Comparison of ENCODE assay signal across 25 mouse cellular contexts in genomic region chr11:100278759-100279158, GRCm38 (mm10). TPM values are rescaled to one million over a fixed set of nuclear protein-coding genes. Genes with fewer than 3 reads are reported as not detected.
DNase-seq lines count a peak whose midpoint lies in the region; TF ChIP-seq lines count a peak whose summit lies in the region.
"Had no signal": no experiment of that assay in that cellular context is flagged by ENCODE, and none has a peak within 500 bp of the region (broad histone marks: within the 10 kb centered on the region; RNA-seq: fewer than 3 reads in every experiment).

No protein-coding gene starts in this region.

- H3K9ac ChIP-seq in ES-Bruce4 (ENCODE audit: low read depth, poor library complexity, severe bottlenecking) = 0 out of 2 replicates have a peak overlapping the region, but pooled peaks have one; percentile 22
- H3K9ac ChIP-seq: embryonic facial prominence, embryonic 12.5 days; forebrain, embryonic 13.5 days; forebrain, embryonic 15.5 days; forebrain, postnatal 0 days had no signal

- TF ChIP-seq EP300 in ES-Bruce4 (IDR thresholded peaks at IDR 0.05; ENCODE audit: insufficient read depth, low read depth, low read length) = peak; percentile 32; the same call in 1 of the 2 replicates

- H3K27me3 ChIP-seq in E14TG2a.4 (ENCODE audit: insufficient read depth, low read length) (no peaks in the 10 kb centered on the region), ES-Bruce4 (ENCODE audit: control insufficient read depth, insufficient read depth, low read length, poor library complexity, severe bottlenecking) (no peaks in the 10 kb centered on the region)
- H3K27me3 ChIP-seq: embryonic facial prominence, embryonic 12.5 days; forebrain, embryonic 13.5 days; forebrain, embryonic 15.5 days; Patski had no signal

- H3K4me3 ChIP-seq in E14TG2a.4 (replicated peaks; ENCODE audit: low read length) = peak overlapping the region; percentile 53
- no peak overlapping the region for H3K4me3 ChIP-seq in ES-Bruce4 (ENCODE audit: low read depth, low read length)
- H3K4me3 ChIP-seq: embryonic facial prominence, embryonic 10.5 days; embryonic facial prominence, embryonic 12.5 days; forebrain, embryonic 13.5 days; forebrain, embryonic 15.5 days had no signal

- DNase-seq in R1 (ENCODE audit: low read depth, low spot score) = peak; percentile 70
- DNase-seq in adrenal gland, adult 18-20 months (ENCODE audit: low spot score in 2 of 2) = no peak
- DNase-seq in layer of hippocampus, postnatal 36 days = no peak
- no peak for DNase-seq in adrenal gland, postnatal 4 days (ENCODE audit: low spot score in 2 of 2)
- DNase-seq: adrenal gland, adult 2 months; adrenal gland, postnatal 10 days; adrenal gland, postnatal 25 days; cerebellum, adult 11-12 months; cerebellum, adult 2 months; cerebellum, adult 9-10 months; cerebellum, postnatal 10 days; cerebellum, postnatal 25 days; forebrain, postnatal 0 days had no signal

- H3K9me3 ChIP-seq in E14TG2a.4 (ENCODE audit: low read length) = no peaks in the 10 kb centered on the region
- H3K9me3 ChIP-seq in ES-Bruce4 (replicated peaks; ENCODE audit: control insufficient read depth, insufficient read depth, low read length, poor library complexity, severe bottlenecking) = no peaks in the 10 kb centered on the region
- H3K9me3 ChIP-seq: embryonic facial prominence, embryonic 10.5 days; embryonic facial prominence, embryonic 12.5 days; forebrain, embryonic 13.5 days; forebrain, embryonic 15.5 days had no signal

- H3K27ac ChIP-seq in ES-Bruce4 (ENCODE audit: insufficient read depth, low read length) = peak overlapping the region; percentile 79
- H3K27ac ChIP-seq: embryonic facial prominence, embryonic 10.5 days; embryonic facial prominence, embryonic 12.5 days; forebrain, embryonic 13.5 days; forebrain, embryonic 15.5 days had no signal

- TF ChIP-seq CTCF in E14TG2a.4 (conservative IDR thresholded peaks at IDR 0.05; ENCODE audit: low read length) = no peak
- no peak for TF ChIP-seq CTCF in ES-Bruce4 (IDR thresholded peaks at IDR 0.05; ENCODE audit: low read depth, low read length)

- peaks cover 96% of the 10 kb centered on the region for H3K4me1 ChIP-seq in E14TG2a.4 (replicated peaks; ENCODE audit: low read depth, low read length)
- H3K4me1 ChIP-seq in ES-Bruce4 (ENCODE audit: control insufficient read depth, insufficient read depth, low read length) = peaks cover 14% of the 10 kb centered on the region
- H3K4me1 ChIP-seq: embryonic facial prominence, embryonic 12.5 days had no signal

- no peaks in the 10 kb centered on the region for H3K36me3 ChIP-seq in E14TG2a.4 (ENCODE audit: insufficient read depth, low read length)
- no peaks in the 10 kb centered on the region for H3K36me3 ChIP-seq in ES-Bruce4 (ENCODE audit: control insufficient read depth, insufficient read depth, low read length, poor library complexity, severe bottlenecking)
- H3K36me3 ChIP-seq: embryonic facial prominence, embryonic 10.5 days; embryonic facial prominence, embryonic 12.5 days; forebrain, embryonic 15.5 days; G1E had no signal

- TF ChIP-seq POLR2A in ES-Bruce4 (IDR thresholded peaks at IDR 0.05; ENCODE audit: insufficient read depth, low read length) = no peak

RNA-seq across cellular contexts. Expression of gene Krt42, which starts 9.1 kb away (rescaled TPM):
- polyA plus RNA-seq in ES-Bruce4 (2011; ENCODE audit: insufficient read depth, insufficient read length, low read depth, missing spikeins) = 20.6 and 21.5 TPM in 2 replicates
- total RNA-seq in adrenal gland, adult 18-20 months (2021) = not detected
- total RNA-seq in layer of hippocampus, postnatal 36 days (2021) = not detected
- total RNA-seq in adrenal gland, postnatal 4 days (2021) = not detected
- total RNA-seq: adrenal gland, adult 2 months; adrenal gland, postnatal 10 days; adrenal gland, postnatal 25 days; forebrain, postnatal 0 days had no signal
- polyA plus RNA-seq: activated CD4-positive, CD25-positive, alpha-beta regulatory T cell, adult 4 months; C2C12; cerebellum, adult 2 months; cortical plate, adult 2 months; embryonic facial prominence, embryonic 10.5 days; embryonic facial prominence, embryonic 12.5 days; forebrain, embryonic 11.5 days; forebrain, embryonic 13.5 days; forebrain, embryonic 15.5 days; forebrain, postnatal 0 days; G1E had no signal

RNA-seq across cellular contexts. Expression of gene Krt17, which starts 17.9 kb away (rescaled TPM):
- polyA plus RNA-seq in ES-Bruce4 (2011; ENCODE audit: insufficient read depth, insufficient read length, low read depth, missing spikeins) = 10.5 and 11.8 TPM in 2 replicates
- not detected for total RNA-seq in adrenal gland, adult 18-20 months (2021)
- not detected for total RNA-seq in layer of hippocampus, postnatal 36 days (2021)
- total RNA-seq in adrenal gland, postnatal 4 days (2021) = under 1 TPM; 0.25 to 0.31 TPM
- total RNA-seq: adrenal gland, adult 2 months; adrenal gland, postnatal 10 days; adrenal gland, postnatal 25 days; forebrain, postnatal 0 days; G1E had no signal
- polyA plus RNA-seq: adrenal gland, adult 2 months; forebrain, embryonic 11.5 days; forebrain, embryonic 15.5 days had no signal

RNA-seq across cellular contexts. Expression of gene Krt16, which starts 30.1 kb away (rescaled TPM):
- polyA plus RNA-seq in ES-Bruce4 (2011; ENCODE audit: insufficient read depth, insufficient read length, low read depth, missing spikeins) = 0.99 TPM in 1 of 2 replicates, not detected in the other
- total RNA-seq in adrenal gland, adult 18-20 months (2021) = not detected
- not detected for total RNA-seq in layer of hippocampus, postnatal 36 days (2021)
- not detected for total RNA-seq in adrenal gland, postnatal 4 days (2021)
- total RNA-seq: adrenal gland, adult 2 months; adrenal gland, postnatal 10 days; adrenal gland, postnatal 25 days; forebrain, postnatal 0 days had no signal
- polyA plus RNA-seq: activated CD4-positive, CD25-positive, alpha-beta regulatory T cell, adult 4 months; adrenal gland, adult 2 months; cerebellum, adult 2 months; cortical plate, adult 2 months; embryonic facial prominence, embryonic 10.5 days; embryonic facial prominence, embryonic 12.5 days; forebrain, embryonic 11.5 days; forebrain, embryonic 13.5 days; forebrain, embryonic 15.5 days; forebrain, postnatal 0 days; G1E; Patski had no signal

RNA-seq across cellular contexts. Expression of gene Eif1, which starts 40.9 kb away (rescaled TPM):
- 718 and 769 TPM in 2 replicates for polyA plus RNA-seq in ES-Bruce4 (2011; ENCODE audit: insufficient read depth, insufficient read length, low read depth, missing spikeins)
- total RNA-seq in adrenal gland, adult 18-20 months (2021) = 1,000 to 10,000 TPM; 1,436 to 1,462 TPM
- total RNA-seq in layer of hippocampus, postnatal 36 days (2021) = 100 to 1,000 TPM; 775 to 777 TPM
- total RNA-seq in adrenal gland, postnatal 4 days (2021) = 100 to 1,000 TPM; 886 to 904 TPM

RNA-seq across cellular contexts. Expression of gene Gast, which starts 55.4 kb away (rescaled TPM):
- not detected in 2 replicates for polyA plus RNA-seq in ES-Bruce4 (2011; ENCODE audit: insufficient read depth, insufficient read length, low read depth, missing spikeins)
- total RNA-seq in adrenal gland, adult 18-20 months (2021) = not detected
- total RNA-seq in layer of hippocampus, postnatal 36 days (2021) = not detected
- not detected for total RNA-seq in adrenal gland, postnatal 4 days (2021)
- total RNA-seq: adrenal gland, adult 2 months; adrenal gland, postnatal 10 days; adrenal gland, postnatal 25 days; forebrain, postnatal 0 days; G1E had no signal
- polyA plus RNA-seq: activated CD4-positive, CD25-positive, alpha-beta regulatory T cell, adult 4 months; adrenal gland, adult 2 months; C2C12; cerebellum, adult 2 months; embryonic facial prominence, embryonic 12.5 days; G1E; Patski had no signal
